Mouse (Mus musculus) C2C12 (cell line): ENCODE data around the gene Cd151. TPM values are rescaled to one million over a fixed set of nuclear protein-coding genes. Genes with fewer than 3 reads are reported as not detected.

ENCODE experiments used
- H3K27me3 ChIP-seq: one replicate; pipeline ENCODE4 v1.6.1; 2011; ENCODE audit not compliant: control insufficient read depth, insufficient read depth, insufficient read length
- H3K36me3 ChIP-seq: one replicate; pipeline ENCODE4 v1.6.1; 2011; ENCODE audit not compliant: control insufficient read depth, insufficient read depth
- H3K4me3 ChIP-seq: one replicate; pipeline ENCODE4 v1.5.1; 2011; ENCODE audit warnings: mild to moderate bottlenecking, control low read depth; ENCODE audit not compliant: poor library complexity, insufficient read depth, severe bottlenecking
- H3K79me2 ChIP-seq: one replicate; pipeline ENCODE4 v1.6.1; 2011; ENCODE audit not compliant: control insufficient read depth, insufficient read depth
- H3K79me3 ChIP-seq: one replicate; pipeline ENCODE4 v1.6.1; 2011; ENCODE audit warnings: low read depth, control low read depth
- H3ac ChIP-seq: one replicate; pipeline ENCODE3; 2011; ENCODE audit warnings: low read depth; ENCODE audit not compliant: control insufficient read depth, insufficient read length
- CEBPB ChIP-seq: IDR thresholded peaks from one replicate; pipeline ENCODE4 v1.6.1; 2011; ENCODE audit warnings: low read depth, mild to moderate bottlenecking, control low read depth, moderate library complexity
- CTCF ChIP-seq: IDR thresholded peaks from one replicate; pipeline ENCODE4 v1.5.1; 2011; ENCODE audit not compliant: control insufficient read depth, insufficient read depth, insufficient read length
- FOSL1 ChIP-seq: IDR thresholded peaks from one replicate; pipeline ENCODE4 v1.8.0; 2011; ENCODE audit warnings: mild to moderate bottlenecking, low read length; ENCODE audit not compliant: poor library complexity, insufficient read depth, severe bottlenecking
- MAX ChIP-seq: IDR thresholded peaks from one replicate; pipeline ENCODE4 v1.6.1; 2011; ENCODE audit warnings: mild to moderate bottlenecking, control low read depth
- MYOD1 ChIP-seq: IDR thresholded peaks from one replicate; pipeline ENCODE4 v1.6.1; 2011; ENCODE audit warnings: low read depth; ENCODE audit not compliant: control insufficient read depth, insufficient read length
- MYOG ChIP-seq: IDR thresholded peaks from one replicate; pipeline ENCODE4 v1.6.1; 2011; ENCODE audit not compliant: control insufficient read depth, insufficient read length; ENCODE audit errors: extremely low read depth
- USF1 ChIP-seq: IDR thresholded peaks from one replicate; pipeline ENCODE4 v1.6.1; 2011; ENCODE audit warnings: low read depth, mild to moderate bottlenecking, control low read depth, moderate library complexity
- polyA plus RNA-seq: library from polyadenylated mRNA; unstranded; fragments of >200 nt; fragmentation: generic; extraction: Trizol; gene quantifications from one replicate; pipeline ENCODE4 v1.2.1, GENCODE M21; 2012; ENCODE audit warnings: missing spikeins

Cd151 gene
- polyA plus RNA-seq, 1 experiment, result 334 TPM

DNA sequence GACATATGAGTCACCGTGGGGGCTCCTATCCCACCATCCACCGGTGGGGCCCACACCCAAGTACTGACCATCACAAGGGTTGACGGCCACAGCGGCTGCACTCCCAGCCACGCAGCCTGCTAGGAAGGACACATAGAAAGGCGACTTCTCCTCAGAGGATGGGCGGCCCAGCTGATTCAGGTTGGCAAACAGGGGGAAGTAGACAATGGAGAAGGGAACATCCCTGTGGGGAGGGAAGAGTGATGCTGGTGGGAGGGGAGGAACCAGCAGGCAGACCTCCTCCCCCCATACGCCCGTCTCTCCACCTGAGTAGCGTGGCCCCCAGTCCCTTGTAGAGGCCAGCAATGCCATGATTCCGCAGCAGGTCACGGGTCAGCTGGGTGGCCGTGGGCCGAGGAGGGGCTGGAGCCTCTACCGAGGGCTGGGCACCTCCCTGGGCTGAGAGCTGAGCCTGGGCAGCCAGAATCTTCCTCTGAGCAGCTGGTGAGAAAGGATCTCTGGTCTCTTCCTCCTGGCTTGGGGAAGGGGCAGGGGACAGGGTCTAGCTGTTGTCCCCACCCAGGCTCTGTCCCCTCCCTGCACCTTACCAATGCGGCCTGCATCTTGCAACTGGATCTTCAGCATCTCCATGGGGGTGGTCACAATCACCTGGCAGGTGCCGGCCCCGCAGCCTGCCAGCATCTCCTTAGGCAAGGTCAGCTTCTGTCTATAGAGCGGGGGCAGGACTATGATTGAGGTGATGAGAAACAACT is 35.6 kb upstream of the Cd151 start:
- peaks cover 22% of the 10 kb centered on the region for H3K79me2 ChIP-seq
- H3K79me3 ChIP-seq, result peaks cover 7% of the 10 kb centered on the region
- H3K27me3 ChIP-seq, result no peaks in the 10 kb centered on the region
- H3K4me3 ChIP-seq, result no peak overlapping the region
- peaks cover 5% of the 10 kb centered on the region for H3K36me3 ChIP-seq
- no peak overlapping the region for H3ac ChIP-seq
- TF ChIP-seq FOSL1, result no peak
- no peak for TF ChIP-seq MYOG
- TF ChIP-seq USF1, result no peak
- TF ChIP-seq MYOD1, result no peak
- no peak for TF ChIP-seq CEBPB
- TF ChIP-seq CTCF, result no peak
- no peak for TF ChIP-seq MAX

DNA sequence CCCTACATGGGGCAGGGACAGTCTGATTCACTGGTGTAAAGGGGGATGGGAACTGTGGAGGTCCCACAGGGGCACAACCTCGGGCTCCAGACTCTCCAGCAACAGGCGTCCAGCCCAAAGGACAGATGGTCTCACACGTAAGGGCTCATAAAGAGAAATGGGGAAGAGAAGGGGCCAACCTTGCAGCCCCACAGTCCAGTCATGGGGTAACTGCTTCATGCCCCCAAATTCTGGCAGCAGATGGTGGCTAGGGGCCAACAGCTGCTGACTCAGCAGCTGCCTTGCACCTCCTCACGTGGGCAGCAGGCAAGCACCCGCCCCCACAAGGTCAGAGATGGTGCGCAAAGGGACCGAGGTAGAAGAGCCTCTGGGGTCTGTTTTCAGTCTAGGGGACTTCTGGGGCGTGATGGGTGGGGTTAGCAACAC is 35.0 kb upstream of the Cd151 start:
- Histone ChIP-seq H3ac (no peak overlapping the region), H3K36me3 (peaks cover 5% of the 10 kb centered on the region), H3K79me3 (peaks cover 7% of the 10 kb centered on the region), H3K79me2 (peaks cover 28% of the 10 kb centered on the region), H3K4me3 (no peak overlapping the region), H3K27me3 (no peaks in the 10 kb centered on the region)
- TF ChIP-seq MYOD1 (no peak), CEBPB (no peak), CTCF (no peak), FOSL1 (no peak), USF1 (no peak), MAX (no peak), MYOG (no peak)

DNA sequence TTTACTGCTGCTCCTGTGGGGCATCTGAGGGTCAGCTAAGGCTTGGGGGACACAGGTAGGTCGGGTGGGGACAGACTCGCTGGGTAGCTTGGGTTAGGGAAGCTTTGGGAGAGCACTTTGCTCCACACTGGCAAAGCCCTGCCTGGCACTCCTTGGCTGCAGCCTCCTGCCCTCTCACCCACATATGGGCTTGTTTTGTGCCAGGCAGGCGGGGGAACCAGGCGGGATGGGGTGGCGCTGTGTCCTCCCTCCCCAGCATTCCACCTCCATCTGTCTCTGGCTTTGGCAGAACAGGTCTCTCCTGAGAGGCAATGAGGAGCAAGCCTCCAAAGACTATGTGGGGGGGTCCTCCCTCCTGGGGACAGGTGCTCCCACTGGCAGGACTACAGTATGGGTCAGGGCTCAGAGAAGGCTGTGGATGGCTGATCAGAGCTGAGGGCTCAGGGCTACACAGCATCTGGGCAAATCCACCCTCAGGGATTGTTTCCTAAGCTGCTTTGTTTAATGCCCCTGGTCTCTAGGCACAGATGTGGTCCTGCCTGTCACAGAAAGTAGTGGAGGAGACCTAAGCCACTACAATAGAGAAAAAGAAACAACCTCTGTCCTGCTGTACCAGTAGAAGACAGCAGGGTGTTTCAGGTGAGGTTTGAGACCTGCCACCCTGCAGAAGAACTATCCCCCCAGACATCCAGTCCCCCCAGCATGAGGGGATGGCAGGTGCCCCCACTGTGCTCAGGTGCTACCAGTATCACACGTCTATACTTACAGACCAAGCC is 34.3 kb upstream of the Cd151 start:
- Histone ChIP-seq H3K27me3 (no peaks in the 10 kb centered on the region), H3K4me3 (no peak overlapping the region), H3K79me3 (peaks cover 7% of the 10 kb centered on the region), H3K79me2 (peaks cover 28% of the 10 kb centered on the region), H3K36me3 (peaks cover 7% of the 10 kb centered on the region), H3ac (no peak overlapping the region)
- TF ChIP-seq USF1 (no peak), MYOD1 (no peak), CEBPB (no peak), MAX (no peak), MYOG (no peak), CTCF (no peak), FOSL1 (no peak)

DNA sequence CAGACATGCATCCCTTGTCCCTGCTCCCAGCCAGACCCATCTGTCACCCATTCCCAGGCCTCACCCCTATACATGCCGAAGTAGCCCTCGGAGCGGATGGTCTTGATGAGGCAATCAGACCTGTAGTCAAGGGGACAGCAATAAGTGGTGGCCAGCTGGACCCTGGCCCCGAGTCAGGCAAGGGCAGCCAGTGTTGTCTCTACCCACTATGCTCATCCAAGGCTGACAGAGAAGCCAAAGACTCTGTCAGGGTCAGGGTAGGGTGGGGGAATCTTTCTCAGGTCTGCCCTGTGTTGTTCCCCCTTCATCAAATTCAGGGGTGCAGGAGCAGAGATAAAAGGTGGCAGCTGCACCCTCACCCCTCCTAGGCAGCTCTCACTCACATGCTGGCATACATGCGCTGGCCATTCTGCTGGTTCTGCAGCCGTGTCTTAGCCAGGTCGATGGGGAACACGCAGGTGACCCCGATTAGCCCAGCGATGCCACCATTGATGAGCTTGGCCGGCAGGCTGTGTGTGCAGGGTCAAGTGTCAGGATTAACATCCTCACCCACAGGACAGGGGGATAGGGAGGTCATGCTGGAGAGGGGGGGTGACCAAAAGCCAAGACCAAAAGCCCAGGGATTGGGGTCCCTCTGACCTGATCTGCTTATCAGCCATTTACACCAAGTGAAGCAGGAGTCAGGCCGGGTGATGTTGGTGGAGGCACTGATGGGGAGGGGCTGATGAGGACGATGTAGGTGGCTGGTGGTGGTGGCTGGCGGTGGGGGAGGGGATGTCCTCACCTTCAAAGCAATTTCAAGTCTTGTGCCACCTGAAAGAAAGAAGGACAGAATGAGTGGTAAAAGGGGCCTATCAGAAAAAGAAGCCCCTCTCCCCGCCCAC is 33.4 kb upstream of the Cd151 start:
- H3ac ChIP-seq, result no peak overlapping the region
- H3K79me3 ChIP-seq, result peaks cover 7% of the 10 kb centered on the region
- peaks cover 15% of the 10 kb centered on the region for H3K36me3 ChIP-seq
- H3K27me3 ChIP-seq, result no peaks in the 10 kb centered on the region
- peaks cover 28% of the 10 kb centered on the region for H3K79me2 ChIP-seq
- TF ChIP-seq MYOG (no peak), MYOD1 (no peak), MAX (no peak)
- H3K4me3 ChIP-seq, result no peak overlapping the region

DNA sequence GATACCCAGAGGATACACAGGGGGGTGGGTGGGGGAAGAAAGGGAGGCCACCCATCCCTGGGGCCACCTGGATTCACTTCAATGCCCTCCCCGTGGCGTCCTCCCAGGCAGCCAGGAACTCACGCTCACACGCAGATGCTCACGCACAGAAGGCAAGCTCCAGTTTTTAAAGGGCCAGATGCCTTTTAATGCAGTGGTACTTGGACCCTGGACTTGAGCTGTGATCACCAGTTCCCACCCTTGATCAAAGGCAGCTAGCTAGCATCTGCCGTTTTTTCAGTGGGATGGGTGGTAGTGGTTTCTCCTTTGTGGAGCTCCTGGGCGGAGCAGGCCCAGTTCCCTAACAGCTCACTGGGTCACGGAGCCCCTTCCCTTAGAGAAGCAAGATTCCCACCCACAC is 32.7 kb upstream of the Cd151 start:
- H3K79me3 ChIP-seq, result peaks cover 7% of the 10 kb centered on the region
- no peak overlapping the region for H3ac ChIP-seq
- no peak overlapping the region for H3K4me3 ChIP-seq
- peaks cover 28% of the 10 kb centered on the region for H3K79me2 ChIP-seq
- no peaks in the 10 kb centered on the region for H3K27me3 ChIP-seq
- peaks cover 21% of the 10 kb centered on the region for H3K36me3 ChIP-seq
- TF ChIP-seq MYOG (no peak), CEBPB (no peak), FOSL1 (no peak), MAX (no peak), USF1 (no peak), MYOD1 (no peak), CTCF (no peak)
